Mouse (Mus musculus): ENCODE measurements at regions not wholly inside any gene's neighbourhood (a gene's known extent, or its start where the extent isn't known, plus 50 kb on each side); places are given as distances from the start of the nearest gene placed in this dataset.

- no peak for TF ChIP-seq CTCF (IDR thresholded peaks at IDR 0.05; ENCODE audit: low read depth)
- TF ChIP-seq EP300 (optimal IDR thresholded peaks at IDR 0.05) = no peak
Observed at GRCm38 (mm10) chr6:103381030-103381429, 129.4 kb upstream of the Chl1 start.
